Mouse (Mus musculus) liver, postnatal 0 days (tissue): ENCODE results near the gene Med13.

ENCODE experiments used
- CTCF ChIP-seq: sonication (generic); IDR thresholded peaks from 2 replicates; pipeline ENCODE4 v1.5.1; 2016; ENCODE audit warnings: antibody characterized with exemption, low read depth
- EP300 ChIP-seq: IDR thresholded peaks from 2 replicates; pipeline ENCODE4 v1.6.1; 2016; ENCODE audit warnings: antibody characterized with exemption, low read depth, mild to moderate bottlenecking

DNA sequence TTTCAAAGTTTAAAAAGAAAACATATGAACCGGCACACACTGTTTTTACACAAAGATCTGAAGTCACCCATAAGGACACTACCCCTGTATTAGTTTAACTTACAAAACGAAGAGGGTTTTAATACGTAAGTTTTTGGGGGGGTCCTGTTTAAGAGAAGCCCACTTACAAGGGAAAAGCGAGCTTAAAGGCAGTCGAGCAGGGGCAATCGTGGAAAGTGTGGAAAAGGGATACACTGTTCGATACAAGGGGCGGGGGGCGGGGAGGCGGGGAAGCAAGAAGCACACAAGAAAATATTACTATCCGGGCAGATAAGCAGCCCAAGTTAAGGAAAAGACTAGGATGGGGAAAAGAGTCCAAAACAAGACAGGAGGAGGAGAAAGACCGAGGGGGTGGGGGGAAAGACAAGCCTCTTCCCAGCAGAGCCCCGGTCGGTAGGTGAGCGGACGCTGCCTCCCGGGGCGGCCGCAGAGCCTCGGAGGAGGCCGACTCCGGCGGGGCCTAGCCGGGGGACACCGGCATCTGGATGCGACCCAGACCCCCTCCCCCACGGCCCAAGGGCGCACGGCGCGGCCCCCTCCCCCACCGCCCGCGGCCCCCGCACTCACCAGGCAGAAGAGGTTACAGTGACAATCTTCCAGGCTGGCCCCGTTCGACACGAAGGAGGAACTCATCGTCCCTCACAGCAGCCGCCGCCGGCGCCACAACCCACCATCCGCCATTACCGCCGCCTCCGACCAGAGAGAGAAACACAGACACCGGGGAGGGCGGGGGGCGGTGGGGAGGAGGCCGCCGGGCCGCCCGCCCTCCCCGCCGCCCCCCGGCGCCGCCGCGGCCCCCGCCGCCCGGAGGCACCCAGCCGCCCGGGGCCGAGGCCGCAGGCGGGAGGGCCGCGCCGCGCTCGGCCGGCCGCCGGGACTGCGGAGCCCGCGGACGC, at the start of gene Med13:
- TF ChIP-seq CTCF (no peak), EP300 (no peak)
